Mouse (Mus musculus) c-Kit-positive CD71-positive TER-119-positive erythroid progenitor cells, embryonic 14.5 days (primary cell): ENCODE data around the gene Spata3.
"Not testable (repeated sequence)": the region's sequence is repeated elsewhere in the genome, so short reads cannot be mapped to it uniquely, and the experiment has no call there.

Source experiments
- DNase-seq: peaks from one replicate; pipeline ENCODE4 v3.0.0-alpha.2; 2013; ENCODE audit warnings: low spot score

Gene Spata3

DNA sequence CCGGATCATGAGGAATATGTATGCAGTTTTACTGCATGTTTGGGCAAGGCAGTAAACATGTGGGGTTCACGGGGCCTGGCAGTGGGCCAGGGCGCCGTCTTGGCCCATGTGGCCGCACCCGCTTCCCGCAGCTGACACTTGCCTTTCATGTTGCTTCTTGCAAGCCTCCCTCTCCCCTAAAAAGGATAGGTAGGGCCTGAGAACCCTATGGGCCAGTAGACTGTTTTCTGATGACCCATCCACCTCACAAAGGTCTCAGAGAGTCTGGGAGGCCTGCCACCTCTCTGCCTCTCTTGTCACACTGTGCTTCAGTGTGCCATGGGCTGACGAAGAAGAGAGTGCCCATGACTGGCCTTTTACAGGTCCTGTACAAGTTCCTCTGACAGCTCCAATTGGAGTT is at the start of gene Spata3:
Spata3 (plus strand) TSS at position 301 of the 400 bp plus-strand sequence.
- no peak for DNase-seq

DNA sequence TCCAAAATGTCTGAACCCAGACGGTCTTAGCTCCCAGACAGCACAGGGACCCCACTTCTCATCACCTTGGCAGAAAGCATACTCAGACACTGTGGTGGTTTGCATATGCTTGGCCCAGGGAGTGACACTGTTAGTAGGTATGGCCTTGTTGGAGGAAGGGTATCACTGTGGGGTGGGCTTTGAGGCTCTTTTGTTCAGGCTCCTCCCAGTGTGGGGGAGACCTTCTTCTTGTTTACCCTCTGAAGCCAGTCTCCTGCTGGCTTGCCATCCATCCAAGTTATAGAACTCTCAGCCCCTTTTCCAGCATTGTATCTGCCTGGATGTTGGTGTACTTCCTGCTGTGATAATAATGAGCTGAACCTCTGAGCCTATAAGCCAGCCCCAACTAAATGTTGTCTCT is 47.5 kb upstream of the Spata3 start:
- no peak for DNase-seq

DNA sequence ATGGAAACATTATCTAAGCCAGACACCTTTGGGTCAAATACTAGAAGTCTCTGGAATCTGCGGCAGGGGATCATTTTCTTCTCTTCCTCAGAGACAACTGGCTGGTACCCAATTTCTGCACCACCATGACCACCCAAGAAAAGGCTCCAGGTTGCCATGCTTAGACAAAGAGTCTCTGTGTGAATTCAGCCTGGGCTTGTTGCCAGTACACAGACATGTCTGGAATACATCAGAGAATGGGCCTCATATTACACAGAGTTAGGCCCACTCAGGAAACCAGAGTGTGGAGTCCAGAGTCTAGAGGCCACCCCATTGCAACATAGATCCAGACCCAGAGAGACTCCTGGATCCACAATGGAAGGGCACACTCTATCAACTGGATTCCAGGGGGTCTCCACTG is 47.1 kb upstream of the Spata3 start:
- no peak for DNase-seq

DNA sequence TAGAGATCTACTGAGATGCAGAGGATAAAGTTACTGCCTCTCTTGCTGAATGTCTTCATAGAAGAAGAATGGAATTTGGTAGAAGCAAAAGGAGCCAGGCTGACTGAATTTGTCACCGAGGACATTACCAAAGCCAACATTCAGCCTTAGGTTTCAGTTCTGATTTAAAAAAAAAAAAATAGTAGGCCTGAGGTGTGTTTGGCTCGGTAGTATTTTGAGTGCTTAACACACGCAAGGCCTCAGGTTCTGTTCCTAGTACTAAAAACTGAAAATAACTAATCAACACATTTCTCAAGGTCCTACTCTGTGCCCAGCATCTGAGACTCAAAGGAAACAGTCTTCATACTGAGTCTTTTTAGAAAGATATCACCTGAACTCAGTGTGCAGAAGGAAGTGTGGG is 45.5 kb upstream of the Spata3 start:
- no peak for DNase-seq

DNA sequence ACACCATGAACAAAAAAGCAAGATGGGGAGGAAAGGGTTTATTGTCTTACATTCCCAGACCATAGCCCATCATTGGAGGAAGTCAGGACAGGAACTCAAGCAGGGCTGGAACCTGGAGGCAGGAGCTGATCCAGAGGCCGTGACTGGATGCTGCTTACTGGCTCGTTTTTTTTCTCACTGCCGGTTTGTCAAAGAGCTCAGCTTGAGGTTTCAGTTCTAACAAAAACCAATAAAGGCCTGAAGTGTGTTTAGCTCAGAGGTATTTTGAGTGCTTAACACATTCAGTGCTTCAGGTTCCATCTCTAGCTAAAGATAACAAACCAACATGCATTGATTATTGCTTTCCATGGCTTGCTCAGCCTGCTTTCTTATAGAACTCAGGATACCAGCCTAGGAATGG is 44.3 kb upstream of the Spata3 start:
- DNase-seq = no peak

DNA sequence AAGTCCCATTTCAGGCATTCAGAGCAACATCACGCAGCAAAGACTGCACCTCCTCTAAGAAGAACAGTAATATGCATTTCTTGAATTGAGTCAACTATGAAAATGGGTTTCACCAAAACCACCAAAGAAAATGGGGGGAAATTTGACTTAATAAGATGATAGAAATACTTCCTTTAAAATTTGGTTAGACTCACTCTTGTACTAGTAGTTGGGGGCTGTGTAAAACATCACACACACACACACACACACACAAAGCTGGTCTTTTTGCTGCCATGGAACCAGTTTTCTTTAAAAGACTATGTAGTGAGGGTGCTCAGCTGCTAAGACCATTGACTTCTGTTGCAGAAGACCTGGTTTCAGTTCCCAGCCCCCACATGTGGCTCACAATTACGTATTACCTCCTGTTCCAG is 43.1 kb upstream of the Spata3 start:
- no peak for DNase-seq

DNA sequence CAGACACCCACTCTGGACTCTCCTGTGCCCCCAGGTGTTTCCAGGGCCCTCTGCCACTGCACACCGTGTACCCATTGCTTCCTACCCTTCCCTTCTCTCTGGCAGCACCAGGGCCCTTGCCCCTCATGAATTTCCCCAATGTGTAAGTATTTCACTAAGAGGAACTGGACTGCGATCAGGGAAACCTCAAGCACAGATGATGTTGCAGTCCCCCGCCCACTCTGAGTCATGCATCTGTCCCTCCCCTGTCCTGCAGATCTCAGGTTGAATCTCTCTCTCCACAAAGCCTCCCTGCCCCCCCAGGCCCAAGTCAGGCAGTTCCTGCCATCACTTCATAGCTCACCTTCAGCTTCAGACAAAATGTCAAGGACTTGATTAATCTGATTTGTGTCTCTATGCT is 38.9 kb upstream of the Spata3 start:
- no peak for DNase-seq

DNA sequence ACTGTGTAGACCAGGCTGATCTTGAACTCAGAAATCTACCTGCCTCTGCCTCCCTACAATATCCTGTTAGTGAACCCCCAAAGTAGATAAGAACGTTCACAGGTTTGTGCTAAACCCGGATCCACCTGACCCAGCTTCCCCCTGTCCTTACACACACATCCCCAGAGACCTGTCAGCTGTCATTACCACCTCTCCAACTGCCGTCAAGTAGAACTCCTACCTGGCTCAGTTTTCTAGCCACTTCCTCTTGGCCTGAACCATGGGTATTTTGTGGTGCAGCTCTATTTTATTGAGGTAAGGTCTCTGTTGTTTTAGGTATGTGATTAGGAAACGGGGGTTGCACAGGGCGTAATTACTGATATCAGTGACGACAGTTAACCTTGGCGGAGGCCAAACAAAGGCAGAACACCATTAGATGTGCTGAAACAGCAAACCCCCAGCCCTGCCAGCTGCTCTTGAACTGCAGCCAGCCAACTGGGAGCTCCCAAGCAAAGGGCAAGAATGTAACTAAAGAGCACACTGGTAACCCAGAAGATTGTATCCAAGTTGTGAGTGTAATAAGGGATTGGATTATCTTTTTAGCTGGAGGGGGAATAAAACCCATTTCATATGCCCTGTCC is 34.8 kb upstream of the Spata3 start:
- no peak for DNase-seq

DNA sequence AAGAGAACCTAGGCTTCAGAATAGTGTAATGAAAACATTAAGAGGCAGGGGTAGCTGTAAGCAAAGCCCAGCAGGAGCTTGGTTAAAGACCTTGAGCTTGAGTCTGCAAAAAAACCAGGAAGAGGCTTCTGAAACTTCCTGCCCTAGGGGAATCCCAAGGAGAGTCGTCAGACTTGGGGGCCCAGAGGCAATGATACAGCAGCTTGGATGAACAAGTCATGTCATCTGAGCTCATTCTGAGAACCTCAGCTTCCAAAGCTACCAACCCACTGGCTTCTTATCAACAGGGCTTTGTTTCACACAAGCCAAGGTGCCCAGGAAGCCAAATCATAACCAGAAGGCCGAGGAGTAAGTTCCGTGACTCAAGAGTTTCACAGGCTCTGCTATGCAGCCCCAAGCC is 30.8 kb upstream of the Spata3 start:
- no peak for DNase-seq

DNA sequence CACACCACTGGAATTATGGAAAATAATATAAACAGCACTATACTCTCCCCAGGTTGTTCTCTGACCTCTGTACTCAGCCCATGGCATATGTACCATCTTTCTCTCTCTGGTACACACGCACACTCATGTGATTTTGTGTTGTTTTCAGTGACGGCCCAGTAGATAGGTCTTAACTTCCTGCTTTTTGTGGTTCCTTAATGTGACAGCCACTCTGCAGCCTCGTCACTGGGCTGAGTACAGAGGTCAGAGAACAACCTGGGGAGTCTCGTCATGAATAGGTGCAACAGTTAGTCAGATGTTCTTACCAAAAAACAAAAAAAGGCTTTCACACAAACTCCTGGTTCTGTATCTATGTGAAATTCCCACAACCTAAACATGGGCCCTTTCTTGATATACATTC is 28.3 kb upstream of the Spata3 start:
- no peak for DNase-seq

DNA sequence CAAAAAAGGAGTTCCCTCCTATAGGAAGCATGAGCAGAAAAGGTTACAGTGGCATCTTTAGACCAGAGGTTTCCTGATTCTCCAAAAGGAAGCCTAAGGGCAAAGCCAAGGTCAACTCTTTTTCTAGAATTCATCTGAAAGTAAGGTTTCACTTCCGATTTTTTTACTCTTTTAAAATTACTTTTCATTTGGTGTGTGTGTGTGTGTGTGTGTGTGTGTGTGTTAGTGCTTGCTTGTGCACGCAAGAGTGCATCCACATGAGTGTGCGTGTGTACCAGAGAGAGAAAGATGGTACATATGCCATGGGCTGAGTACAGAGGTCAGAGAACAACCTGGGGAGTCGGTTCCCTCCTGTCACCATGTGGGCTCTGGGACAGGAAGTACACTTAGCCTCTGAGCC is 27.7 kb upstream of the Spata3 start:
- DNase-seq = not testable (repeated sequence)

DNA sequence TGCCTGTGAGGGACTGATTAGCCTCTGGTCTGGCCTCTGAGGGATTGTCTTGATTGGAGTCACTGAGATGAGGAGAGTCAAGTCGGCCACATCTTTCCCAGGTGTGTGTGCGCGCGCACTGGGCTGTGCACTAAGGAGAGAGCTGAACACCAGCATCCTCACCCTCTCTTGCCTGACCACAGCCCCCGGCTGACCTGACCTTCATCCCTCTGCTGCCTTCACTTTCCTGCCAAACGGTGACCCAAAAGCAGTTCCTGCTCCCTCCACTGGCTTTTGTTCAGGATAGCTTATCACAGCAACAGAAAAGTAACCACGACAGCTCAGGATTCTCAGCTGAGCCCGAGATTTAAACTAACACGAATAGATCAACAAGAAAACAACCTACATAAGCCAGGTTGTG is 24.4 kb upstream of the Spata3 start:
- DNase-seq = no peak

DNA sequence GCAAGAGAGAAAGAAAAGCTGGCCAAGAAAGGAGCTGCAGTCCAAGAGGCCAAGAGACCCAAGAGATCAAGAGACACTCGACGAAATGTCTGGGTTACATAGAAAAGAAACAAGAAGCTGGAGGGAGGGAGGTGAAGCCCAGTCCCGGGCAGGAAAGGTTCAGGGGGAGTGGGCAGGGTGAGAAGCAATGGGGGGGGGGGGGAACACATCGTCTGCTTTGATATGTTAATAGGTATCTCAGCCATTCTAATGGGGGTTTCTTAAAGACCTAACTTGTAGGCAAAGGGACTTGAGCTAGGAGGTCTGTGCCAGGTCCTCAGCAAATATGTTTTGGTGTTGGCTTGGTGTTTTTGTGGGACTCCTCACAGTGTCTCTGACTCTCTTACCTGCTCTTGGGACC is 23.1 kb upstream of the Spata3 start:
- DNase-seq = no peak

DNA sequence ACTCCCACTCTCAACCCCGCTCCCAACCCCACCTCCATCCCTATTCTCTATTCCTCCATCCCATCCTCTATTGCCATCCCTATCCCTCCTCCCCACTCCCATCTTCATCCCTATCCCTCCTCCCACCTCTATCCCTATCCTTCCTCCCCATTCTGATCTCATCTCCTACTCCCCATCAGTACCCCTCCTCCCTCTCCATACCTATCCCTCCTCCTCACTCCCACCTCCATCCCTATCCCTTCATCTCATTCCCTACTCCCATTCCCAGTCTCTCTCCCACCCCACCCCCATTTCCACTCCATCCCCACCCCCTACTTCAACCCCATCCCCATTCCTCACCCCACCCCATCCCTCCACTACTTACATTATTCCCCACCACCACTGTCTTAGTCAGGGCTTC is 19.4 kb upstream of the Spata3 start:
- DNase-seq = no peak

DNA sequence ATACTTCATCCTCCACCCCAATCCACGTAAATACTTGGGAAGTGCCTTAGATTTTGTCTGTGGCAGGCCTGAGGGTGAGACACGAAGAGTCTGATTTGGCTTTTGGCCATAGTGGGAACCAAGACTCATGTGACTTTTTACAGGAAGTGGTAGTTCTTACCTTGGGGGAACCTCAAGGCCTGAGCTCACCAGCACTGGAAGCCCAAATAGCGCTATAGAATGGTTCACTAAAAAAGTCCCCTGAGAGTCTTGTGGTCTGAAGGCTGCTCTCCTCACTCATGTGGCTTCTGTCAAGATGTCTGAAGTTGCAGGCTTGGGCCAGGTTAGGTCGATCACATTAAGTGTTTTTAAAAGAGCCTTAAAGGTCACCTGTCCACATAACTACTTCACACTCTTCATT is 18.6 kb upstream of the Spata3 start:
- no peak for DNase-seq

DNA sequence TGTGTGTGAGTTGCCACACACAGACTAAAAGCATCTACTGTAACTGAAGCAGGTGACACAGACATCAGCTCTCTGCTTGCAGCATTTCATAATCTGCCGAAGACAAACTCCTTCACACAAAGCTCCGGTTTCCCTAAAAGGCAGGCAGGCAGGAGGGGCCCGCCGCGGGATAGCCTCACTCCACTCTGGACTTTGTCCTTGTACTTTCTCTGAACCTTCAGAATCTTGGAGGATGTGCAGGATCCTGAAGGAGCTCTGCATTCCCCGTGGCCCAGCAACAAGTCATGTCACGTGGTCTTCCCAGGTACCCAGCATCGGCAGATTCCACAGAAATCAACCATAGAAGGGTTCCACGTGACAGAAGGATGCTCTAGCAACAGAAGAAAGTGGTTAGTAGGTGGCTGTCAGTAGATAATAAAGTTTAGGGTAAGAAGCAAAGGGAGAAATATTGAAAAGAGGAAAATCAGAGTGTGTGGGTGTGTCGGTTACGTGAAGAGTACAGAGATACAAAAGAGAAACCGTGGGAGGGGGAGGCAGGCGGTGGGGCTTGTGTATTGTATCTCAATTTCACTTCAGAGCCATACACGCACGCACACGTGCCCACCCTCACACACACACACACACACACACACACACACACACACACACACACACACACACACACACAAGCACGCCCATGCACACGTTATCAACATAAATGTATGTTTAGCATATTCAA is 16.6 kb upstream of the Spata3 start:
- no peak for DNase-seq

DNA sequence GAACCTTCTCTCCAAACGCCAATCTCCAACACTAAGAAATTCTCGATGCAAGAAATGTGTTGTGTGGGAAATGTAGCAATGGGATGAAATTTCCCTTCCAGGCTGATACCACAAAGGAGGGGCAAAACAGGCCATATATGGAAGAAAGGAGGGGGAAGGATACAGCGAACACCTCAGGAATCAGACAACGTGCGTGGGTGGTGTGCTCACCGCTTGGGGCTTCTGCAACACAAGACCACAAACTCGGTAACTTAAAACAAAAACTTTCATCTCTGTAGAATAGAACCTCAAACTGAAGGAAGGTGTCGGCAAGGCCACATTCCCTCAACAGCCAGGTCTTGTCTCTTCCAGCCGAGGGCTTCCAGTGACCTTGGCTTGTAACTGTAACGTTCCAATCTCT is 11.1 kb upstream of the Spata3 start:
- no peak for DNase-seq

DNA sequence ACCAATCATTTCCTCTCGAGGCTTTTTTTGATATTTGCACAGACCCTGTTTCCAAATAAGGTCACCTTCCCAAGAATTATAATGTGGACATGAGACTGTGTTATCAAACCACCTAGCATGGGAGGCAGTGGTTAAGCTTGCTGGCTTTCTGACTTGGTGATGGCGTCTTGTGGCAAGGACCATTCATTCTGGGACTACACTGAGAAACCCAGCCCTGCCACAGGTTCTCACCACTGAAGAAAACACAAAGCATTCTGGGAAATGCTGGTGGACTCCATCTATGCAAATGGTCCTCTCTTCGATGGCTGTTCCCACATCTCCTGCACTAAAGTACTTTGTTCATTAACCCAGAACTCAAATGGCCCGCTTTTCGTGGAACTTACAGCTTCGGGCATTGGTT is 10.6 kb upstream of the Spata3 start:
- DNase-seq = no peak

DNA sequence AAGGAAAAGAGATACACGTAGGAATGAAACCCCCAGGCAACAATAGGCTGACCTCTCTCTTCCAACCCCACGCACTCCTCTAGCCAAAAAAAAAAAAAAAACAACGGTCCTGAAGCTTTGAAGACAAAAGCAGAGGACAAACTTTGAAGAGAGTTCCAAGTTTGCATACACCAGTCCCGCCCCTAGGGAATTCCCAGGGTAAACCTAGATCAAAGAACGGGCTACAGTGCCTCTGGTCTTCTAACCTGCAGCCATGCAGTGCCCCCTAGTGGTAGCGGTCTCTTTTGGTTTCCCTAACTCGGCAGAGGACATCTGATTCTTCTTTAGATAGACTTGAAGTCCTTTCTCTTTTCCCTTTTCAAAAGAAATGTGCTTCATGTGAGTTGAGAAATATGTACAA is 8.8 kb upstream of the Spata3 start:
- DNase-seq = peak; percentile 64

DNA sequence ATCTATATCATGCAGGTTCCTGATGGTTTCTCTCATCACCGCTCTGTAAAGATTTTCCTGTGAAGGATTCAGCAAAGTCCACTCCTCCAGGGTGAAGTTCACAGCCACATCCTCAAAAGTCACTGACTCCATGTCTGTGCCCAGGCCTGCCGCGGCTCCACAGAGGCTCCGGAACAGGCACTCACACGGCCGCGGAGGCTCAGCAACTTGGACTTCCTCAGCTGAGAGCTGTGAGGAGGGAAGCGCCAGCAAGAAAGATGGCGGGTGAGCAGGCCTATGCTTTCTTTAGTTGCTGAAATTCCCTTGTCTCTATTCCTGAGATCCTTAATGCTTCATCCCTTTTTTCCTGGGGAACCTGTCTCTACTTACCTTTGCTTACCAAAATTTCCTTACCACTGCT is 858 bp upstream of the Spata3 start:
- not testable (repeated sequence) for DNase-seq

DNA sequence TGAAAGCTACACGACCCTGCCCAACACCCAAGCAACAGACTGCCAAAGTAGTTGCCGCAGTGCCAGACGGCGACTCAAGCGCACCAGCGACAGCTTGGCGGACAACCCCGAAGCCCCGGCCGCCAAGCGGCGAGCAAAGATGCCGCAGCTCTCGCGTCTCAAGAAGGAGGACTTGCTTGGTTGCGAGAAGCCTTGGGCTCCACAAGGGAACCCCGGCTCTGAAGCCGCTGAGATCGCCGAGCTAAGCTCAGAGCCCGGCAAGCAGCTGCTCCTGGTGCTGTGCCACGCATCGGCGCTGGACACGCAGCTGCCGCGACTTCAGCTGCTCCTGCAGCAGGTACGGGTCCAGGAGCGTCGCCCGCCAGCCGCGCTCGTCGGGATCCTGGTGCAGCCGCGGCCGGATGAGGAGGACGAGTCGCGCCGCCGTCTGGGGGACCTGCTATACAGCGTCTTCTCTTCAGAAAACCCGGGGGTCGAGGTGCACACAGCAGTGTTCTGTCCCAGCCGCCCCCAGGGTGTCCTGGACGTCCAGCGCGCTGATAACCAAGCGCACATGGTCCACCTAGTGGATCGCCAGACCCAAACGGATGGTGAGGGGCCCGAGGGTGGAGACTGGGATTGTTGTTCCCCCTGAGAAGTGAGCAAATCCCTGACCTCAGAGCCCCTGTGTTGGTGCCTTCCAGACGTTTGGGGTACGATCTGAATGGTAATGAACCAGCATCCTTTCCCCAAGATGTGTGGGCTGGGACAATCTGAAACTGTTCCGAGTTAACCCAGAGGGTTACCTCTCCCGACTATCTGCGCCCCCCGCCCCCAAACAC is 1.8 kb downstream of the Spata3 start:
- DNase-seq = no peak

DNA sequence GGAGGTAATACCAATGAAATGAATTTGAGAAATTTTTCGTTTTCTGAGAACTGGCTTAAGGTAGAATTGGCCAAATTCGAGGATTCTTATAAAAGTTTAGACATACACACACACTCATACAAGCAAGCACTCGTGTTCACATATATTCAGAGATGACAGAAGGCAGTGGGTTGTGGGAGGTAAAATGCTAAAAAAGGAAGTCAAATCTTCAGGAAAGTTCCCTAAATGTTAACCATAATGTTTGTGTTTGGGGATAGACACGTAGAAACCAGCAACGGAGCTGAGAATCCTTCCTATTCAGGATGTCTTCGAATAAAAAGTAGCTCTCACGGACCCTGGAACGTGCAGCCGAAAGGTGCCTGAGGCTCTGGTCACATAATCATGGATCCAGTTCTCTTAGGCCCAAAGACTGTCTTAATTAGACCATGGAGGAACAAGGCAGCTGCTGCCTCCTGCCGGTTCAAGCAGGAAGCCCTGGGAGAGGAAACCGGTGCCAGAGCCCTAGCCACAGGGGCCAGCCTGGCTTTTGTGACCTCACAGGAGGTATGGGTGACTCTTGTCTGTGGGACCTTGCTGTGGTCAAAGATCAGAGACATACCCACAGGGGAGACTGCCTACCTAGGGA is 4.9 kb downstream of the Spata3 start:
- no peak for DNase-seq
